Mouse (Mus musculus): Measurements from ENCODE around the gene Gm20479. TPM values are rescaled to one million over a fixed set of nuclear protein-coding genes. Genes with fewer than 3 reads are reported as not detected.

Gene Gm20479
- polyA plus RNA-seq, 2 experiments from 2014 or later = 1.4 to 3.3 TPM

- no peak for ATAC-seq
These were observed 46.9 kb downstream of the Gm20479 start for GRCm38 (mm10) chr7:27310306-27310705.

DNA sequence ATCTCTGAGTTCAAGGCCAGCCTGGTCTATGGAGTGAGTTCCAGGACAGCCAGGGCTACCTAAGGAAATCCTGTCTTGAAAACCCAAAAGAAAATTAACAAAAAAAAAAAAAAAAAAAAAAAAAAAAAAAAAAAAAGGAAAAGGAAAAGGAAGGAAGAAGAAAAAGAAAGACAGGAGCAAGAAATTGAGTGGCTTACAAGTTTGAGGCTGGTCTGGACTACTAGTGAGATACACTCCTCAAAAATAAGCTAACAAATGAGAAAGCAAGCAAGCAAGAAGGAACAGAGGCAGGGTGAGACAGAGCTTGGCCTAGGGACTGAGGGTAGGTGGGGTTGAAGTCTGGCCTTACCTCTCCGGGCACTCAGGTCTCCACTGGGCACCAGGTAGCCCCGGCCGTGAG is 47.4 kb downstream of the Gm20479 start:
- no peak for ATAC-seq

- ATAC-seq = no peak
These were observed 48.2 kb downstream of the Gm20479 start for GRCm38 (mm10) chr7:27308821-27309549.

GRCm38 (mm10) chr7:27307551-27307950 is 49.7 kb downstream of the Gm20479 start:
- ATAC-seq = no peak

DNA sequence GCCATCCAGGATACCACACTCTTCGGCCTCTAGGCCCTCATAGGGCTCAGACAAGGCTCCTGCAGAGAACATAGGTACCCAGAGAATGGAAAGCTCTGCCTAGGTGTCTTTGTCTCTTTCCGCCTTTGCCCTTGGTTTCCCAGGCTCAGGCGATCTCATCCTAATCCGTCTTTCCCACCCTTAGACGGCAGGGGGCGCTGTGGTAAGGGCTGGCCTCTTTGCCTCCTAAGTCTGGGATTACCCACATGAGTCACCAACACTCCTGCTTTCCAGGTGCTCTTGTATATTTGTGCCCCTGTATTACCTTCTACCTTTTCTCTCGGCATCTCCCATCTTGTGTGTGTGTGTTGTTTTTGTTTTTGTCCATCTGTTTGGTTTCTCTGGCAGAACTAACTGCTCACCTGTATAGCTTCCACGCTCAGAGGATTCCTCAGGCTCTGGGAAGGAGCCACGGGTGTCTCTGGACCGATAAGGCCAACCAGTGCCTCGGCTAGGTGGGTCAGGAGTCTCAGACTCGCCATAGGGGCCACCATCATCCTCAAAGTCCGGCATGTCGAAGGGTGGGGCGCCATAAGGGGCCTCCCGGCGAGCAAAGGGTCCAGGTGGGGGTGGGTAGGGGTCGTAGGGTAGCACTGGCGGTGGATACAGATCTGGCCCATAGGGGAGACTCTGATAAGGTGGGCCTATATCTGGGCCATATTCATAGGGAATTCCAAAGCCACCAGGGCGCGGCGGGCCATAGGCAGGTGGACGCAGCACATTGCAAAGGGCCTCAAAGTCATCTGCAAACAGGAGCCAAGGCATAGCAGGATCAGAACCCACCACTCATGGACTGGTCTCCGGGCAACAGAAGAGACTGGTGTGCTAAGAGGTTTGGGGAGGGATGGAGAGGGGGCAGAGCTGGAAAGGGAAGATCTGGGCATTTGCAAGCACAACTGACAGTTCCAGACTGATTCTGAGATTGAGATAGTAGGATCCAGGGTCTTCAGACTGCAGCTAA is 50.8 kb downstream of the Gm20479 start:
- ATAC-seq = no peak

- ATAC-seq = no peak
These were observed 52.0 kb downstream of the Gm20479 start for GRCm38 (mm10) chr7:27305091-27305730.

Other genes with a start within 250 kb of the Gm20479 start
- not detected for gene Cyp2f2, start 237.5 kb downstream of the Gm20479 start, polyA plus RNA-seq (2017; shearing (Covaris generic))
- under 1 TPM in 1 of 2 experiments, not detected in 1; 0.41 TPM for gene Cyp2t4, start 203.7 kb downstream of the Gm20479 start, polyA plus RNA-seq (2017; shearing (Covaris generic))
- 10 to 100 TPM; 12.4 to 14.3 TPM for gene Egln2, start 190.6 kb downstream of the Gm20479 start, polyA plus RNA-seq (2017; shearing (Covaris generic))
- gene Rab4b, start 178.5 kb downstream of the Gm20479 start, polyA plus RNA-seq (2017; shearing (Covaris generic)) = 100 to 1,000 TPM; 126 to 166 TPM
- gene Gm21983, start 176.3 kb downstream of the Gm20479 start, polyA plus RNA-seq (2017; shearing (Covaris generic)) = under 1 TPM in 1 of 2 experiments, not detected in 1; 0.52 TPM
- under 1 TPM in 1 of 2 experiments, not detected in 1; 0.34 TPM for gene Mia, start 176.3 kb downstream of the Gm20479 start, polyA plus RNA-seq (2017; shearing (Covaris generic))
- gene BC024978, start 161.6 kb downstream of the Gm20479 start, polyA plus RNA-seq (2017; shearing (Covaris generic)) = 1 to 10 TPM; 4.2 to 4.5 TPM
- 100 to 1,000 TPM in 1 of 2 experiments, 10 to 100 TPM in 1; 74.6 to 109 TPM for gene Snrpa, start 161.1 kb downstream of the Gm20479 start, polyA plus RNA-seq (2017; shearing (Covaris generic))
- gene Itpkc, start 128.8 kb downstream of the Gm20479 start, polyA plus RNA-seq (2017; shearing (Covaris generic)) = 1 to 10 TPM; 1.3 to 1.5 TPM
- gene Coq8b, start 124.4 kb downstream of the Gm20479 start, polyA plus RNA-seq (2017; shearing (Covaris generic)) = 10 to 100 TPM in 1 of 2 experiments, 1 to 10 TPM in 1; 6.3 to 12.5 TPM
- gene Numbl, start 99.0 kb downstream of the Gm20479 start, polyA plus RNA-seq (2017; shearing (Covaris generic)) = not detected
- 1 to 10 TPM in 1 of 2 experiments, under 1 TPM in 1; 0.94 to 1.3 TPM for gene Ltbp4, start 19.7 kb downstream of the Gm20479 start, polyA plus RNA-seq (2017; shearing (Covaris generic))
- gene Shkbp1, start 1.4 kb downstream of the Gm20479 start, polyA plus RNA-seq (2017; shearing (Covaris generic)) = 10 to 100 TPM; 48.9 to 66.0 TPM
- gene Sptbn4, start 90.3 kb upstream of the Gm20479 start, polyA plus RNA-seq (2017; shearing (Covaris generic)) = under 1 TPM; 0.16 to 0.37 TPM
- gene Blvrb, start 90.6 kb upstream of the Gm20479 start, polyA plus RNA-seq (2017; shearing (Covaris generic)) = 10 to 100 TPM; 13.9 to 16.7 TPM
- 10 to 100 TPM; 41.9 to 47.6 TPM for gene Sertad3, start 116.3 kb upstream of the Gm20479 start, polyA plus RNA-seq (2017; shearing (Covaris generic))
- gene Sertad1, start 129.5 kb upstream of the Gm20479 start, polyA plus RNA-seq (2017; shearing (Covaris generic)) = 10 to 100 TPM; 46.6 to 47.9 TPM
- under 1 TPM; 0.11 to 0.68 TPM for gene Prx, start 141.9 kb upstream of the Gm20479 start, polyA plus RNA-seq (2017; shearing (Covaris generic))
- gene Hipk4, start 165.8 kb upstream of the Gm20479 start, polyA plus RNA-seq (2017; shearing (Covaris generic)) = not detected
- 100 to 1,000 TPM; 149 to 193 TPM for gene Pld3, start 195.8 kb upstream of the Gm20479 start, polyA plus RNA-seq (2017; shearing (Covaris generic))
- gene 2310022A10Rik, start 195.8 kb upstream of the Gm20479 start, polyA plus RNA-seq (2017; shearing (Covaris generic)) = 10 to 100 TPM; 14.9 to 18.7 TPM
- gene Akt2, start 234.1 kb upstream of the Gm20479 start, polyA plus RNA-seq (2017; shearing (Covaris generic)) = 10 to 100 TPM; 43.6 to 48.5 TPM

All from activated CD4-positive, CD25-positive, alpha-beta regulatory T cell, adult 4 months (primary cell).